Mouse (Mus musculus) lung, embryonic 14.5 days (tissue): ENCODE results near the gene Tmem109. TPM values are rescaled to one million over a fixed set of nuclear protein-coding genes. Genes with fewer than 3 reads are reported as not detected.

Source experiments
- ATAC-seq: fragments of 200-750 bp; cut with Nextera tagmentation; 2 replicates; pipeline ENCODE4 v1.8.0; 2017; ENCODE audit warnings: mild to moderate bottlenecking, moderate TSS enrichment, moderate library complexity; ENCODE audit not compliant: insufficient read depth
- DNase-seq: peaks from one replicate; pipeline ENCODE4 v3.0.0-alpha.2; 2015
- H3K27ac ChIP-seq: fragments of 300-500 bp; sonication (generic); 2 replicates; pipeline ENCODE4 v1.5.1; 2014; ENCODE audit warnings: low read depth, mild to moderate bottlenecking, moderate library complexity
- H3K27me3 ChIP-seq: fragments of 300-500 bp; sonication (generic); 2 replicates; pipeline ENCODE4 v1.6.1; 2014; ENCODE audit warnings: low read length, control low read depth; ENCODE audit not compliant: insufficient read depth
- H3K36me3 ChIP-seq: fragments of 300-500 bp; sonication (generic); 2 replicates; pipeline ENCODE4 v1.6.1; 2014; ENCODE audit warnings: control low read depth; ENCODE audit not compliant: insufficient read depth
- H3K4me1 ChIP-seq: fragments of 300-500 bp; sonication (generic); 2 replicates; pipeline ENCODE4 v1.6.1; 2014; ENCODE audit warnings: antibody characterized with exemption, control low read depth; ENCODE audit not compliant: insufficient read depth
- H3K4me2 ChIP-seq: fragments of 300-500 bp; sonication (generic); 2 replicates; pipeline ENCODE4 v1.6.1; 2014; ENCODE audit warnings: mild to moderate bottlenecking
- H3K4me3 ChIP-seq: fragments of 300-500 bp; sonication (generic); 2 replicates; pipeline ENCODE4 v1.5.1; 2014; ENCODE audit warnings: low read depth, low read length
- H3K9ac ChIP-seq: fragments of 300-500 bp; sonication (generic); 2 replicates; pipeline ENCODE4 v1.6.1; 2014
- H3K9me3 ChIP-seq: fragments of 300-500 bp; sonication (generic); 2 replicates; pipeline ENCODE4 v1.6.1; 2016; ENCODE audit warnings: low read depth, low read length, control low read depth
- CTCF ChIP-seq: IDR thresholded peaks from 2 replicates; pipeline ENCODE4 v1.5.1; 2016; ENCODE audit warnings: antibody characterized with exemption, low read depth
- WGBS: fragments of 180-500 bp; shearing (Covaris S2); extraction: QIAGEN DNeasy Blood & Tissue Kit; methylation state at CpG from one replicate; pipeline ENCODE4 v1.1.7; 2014; 5-methylcytosine and 5-hydroxymethylcytosine counted together
- polyA plus RNA-seq: library from polyadenylated mRNA; unstranded; fragments of >200 nt; fragmentation: Nextera tagmentation; extraction: Ambion mirVana; gene quantifications from 2 replicates; pipeline ENCODE4 v1.2.1, GENCODE M21; 2014

The Tmem109 gene
- polyA plus RNA-seq, 1 experiment from 2014 or later, result 120 TPM

DNA sequence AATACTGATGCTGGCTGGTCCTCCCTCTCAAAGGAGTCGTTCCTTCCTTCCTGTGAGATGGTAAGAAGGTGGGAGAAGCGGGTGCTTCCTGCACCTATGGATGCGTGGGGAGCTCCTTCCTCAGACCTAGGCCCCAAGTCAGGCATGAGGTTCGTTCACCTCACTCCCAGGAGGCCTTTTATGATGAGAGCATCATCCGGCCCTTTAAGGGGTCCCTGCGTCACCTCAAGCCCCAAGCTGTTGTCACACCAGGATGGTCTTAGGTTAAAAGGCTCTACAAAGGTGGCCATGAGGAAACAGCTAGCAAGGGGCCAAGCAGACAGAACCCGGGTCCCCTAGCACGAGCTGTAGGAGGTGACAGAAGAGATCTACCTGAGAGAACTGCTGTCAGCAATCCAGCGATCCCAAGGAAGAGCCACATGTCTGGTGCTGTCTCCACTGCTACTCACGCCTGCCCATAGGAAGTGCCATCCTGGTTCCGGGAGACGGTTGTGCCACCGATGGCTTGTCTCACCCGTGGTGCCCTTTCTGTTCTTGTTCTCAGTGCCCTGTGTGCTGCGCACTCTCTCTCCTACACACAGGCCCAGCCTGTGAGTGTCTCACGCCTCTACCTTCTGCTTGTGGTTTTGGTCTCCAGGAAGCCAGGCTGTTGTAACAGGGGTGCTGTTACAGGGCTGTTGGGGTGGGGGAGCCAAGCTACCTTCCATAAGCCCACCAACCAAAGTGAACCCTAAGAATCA, 52.2 kb downstream of the Tmem109 start, which contains the start of gene Cd6:
TSS of gene Cd6 (minus strand) at position 623 of the 740 bp plus-strand sequence.
- TF ChIP-seq CTCF, result no peak
- no peak for ATAC-seq

DNA sequence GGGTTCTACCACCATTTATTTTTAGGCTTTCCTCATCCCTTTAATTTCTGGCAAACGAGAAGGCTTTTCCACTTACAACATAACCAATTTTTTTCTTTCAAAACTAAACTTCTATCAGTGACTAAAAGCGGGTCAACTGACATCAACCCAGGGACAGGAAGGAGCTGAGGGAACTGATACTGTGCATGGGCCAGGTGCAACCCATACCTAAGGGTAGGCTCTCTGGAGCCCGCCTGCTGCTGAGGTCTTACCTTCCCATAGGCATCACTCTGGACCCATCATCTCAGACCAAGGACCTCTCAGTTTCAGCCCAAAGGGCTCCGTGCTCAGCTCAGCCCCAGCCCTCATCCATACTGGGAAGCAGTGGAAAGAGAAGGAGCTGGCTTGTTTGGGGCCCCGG, 53.5 kb downstream of the Tmem109 start:
- Histone ChIP-seq H3K9me3 (no peaks in the 10 kb centered on the region), H3K9ac (no peak overlapping the region), H3K4me3 (no peak overlapping the region), H3K36me3 (no peaks in the 10 kb centered on the region), H3K4me1 (no peaks in the 10 kb centered on the region), H3K4me2 (no peak overlapping the region), H3K27ac (no peak overlapping the region), H3K27me3 (no peaks in the 10 kb centered on the region)
- no peak for TF ChIP-seq CTCF
- 87% methylated on average over 5 of the region's 5 CpGs for WGBS
- DNase-seq (no peak), ATAC-seq (no peak)

More for the DNA sequence above, 52.2 kb downstream of the Tmem109 start, which contains the start of gene Cd6:
- WGBS, result 88% methylated on average over 16 of the region's 16 CpGs
- no peak within 1 kb of the TSS for H3K9ac ChIP-seq
- H3K9me3 ChIP-seq, result no peaks in the 10 kb centered on the region
- DNase-seq, result no peak
- H3K4me3 ChIP-seq, result no peak within 1 kb of the TSS
- H3K36me3 ChIP-seq, result no peaks in the 10 kb centered on the region
- H3K27me3 ChIP-seq, result no peaks in the 10 kb centered on the region
- no peak within 1 kb of the TSS for H3K4me2 ChIP-seq
- H3K4me1 ChIP-seq, result no peaks in the 10 kb centered on the region
- H3K27ac ChIP-seq, result no peak within 1 kb of the TSS

GRCm38 (mm10) chr19:10824061-10824460, 57.7 kb downstream of the Tmem109 start:
- H3K9me3 ChIP-seq, result no peaks in the 10 kb centered on the region
- DNase-seq, result no peak
- TF ChIP-seq CTCF, result no peak
- no peaks in the 10 kb centered on the region for H3K4me1 ChIP-seq
- no peak overlapping the region for H3K27ac ChIP-seq
- 65% methylated on average over 7 of the region's 7 CpGs for WGBS
- no peak overlapping the region for H3K4me3 ChIP-seq
- H3K36me3 ChIP-seq, result no peaks in the 10 kb centered on the region
- H3K4me2 ChIP-seq, result no peak overlapping the region
- H3K27me3 ChIP-seq, result no peaks in the 10 kb centered on the region
- ATAC-seq, result no peak
- H3K9ac ChIP-seq, result no peak overlapping the region

- H3K4me2 ChIP-seq, result no peak overlapping the region
- ATAC-seq (no peak), DNase-seq (no peak)
- WGBS, result 91% methylated on average over 4 of the region's 4 CpGs
- no peak overlapping the region for H3K4me3 ChIP-seq
- H3K27me3 ChIP-seq, result no peaks in the 10 kb centered on the region
- H3K9me3 ChIP-seq, result no peaks in the 10 kb centered on the region
- no peak overlapping the region for H3K9ac ChIP-seq
- no peak overlapping the region for H3K27ac ChIP-seq
- TF ChIP-seq CTCF, result no peak
- no peaks in the 10 kb centered on the region for H3K36me3 ChIP-seq
- no peaks in the 10 kb centered on the region for H3K4me1 ChIP-seq
Measured at GRCm38 (mm10) chr19:10822534-10822933, 59.3 kb downstream of the Tmem109 start.

- DNase-seq, result no peak
- Histone ChIP-seq H3K4me2 (no peak overlapping the region), H3K27me3 (no peaks in the 10 kb centered on the region), H3K9ac (no peak overlapping the region), H3K4me1 (no peaks in the 10 kb centered on the region), H3K27ac (no peak overlapping the region), H3K36me3 (no peaks in the 10 kb centered on the region), H3K4me3 (no peak overlapping the region), H3K9me3 (no peaks in the 10 kb centered on the region)
- no peak for TF ChIP-seq CTCF
- WGBS, result 60% methylated on average over 7 of the region's 7 CpGs
- no peak for ATAC-seq
Measured at GRCm38 (mm10) chr19:10821319-10821718, 60.5 kb downstream of the Tmem109 start.

Other genes starting within 250 kb of the Tmem109 start
- gene Vwce, start 247.8 kb downstream of the Tmem109 start, polyA plus RNA-seq, result 0.65 and 1.3 TPM in 2 replicates
- gene Pga5, start 203.9 kb downstream of the Tmem109 start, polyA plus RNA-seq, result not detected in 2 replicates
- 30.3 and 33.1 TPM in 2 replicates for gene Vps37c, start 193.3 kb downstream of the Tmem109 start, polyA plus RNA-seq
- gene Cd5, start 143.0 kb downstream of the Tmem109 start, polyA plus RNA-seq, result 0.39 and 0.63 TPM in 2 replicates
- gene Cd6, start 51.9 kb downstream of the Tmem109 start, polyA plus RNA-seq, result 0.17 TPM in 1 of 2 replicates, not detected in the other
- 0.41 and 0.46 TPM in 2 replicates for gene Slc15a3, start 42.3 kb downstream of the Tmem109 start, polyA plus RNA-seq
- gene Tmem132a, start 12.1 kb downstream of the Tmem109 start, polyA plus RNA-seq, result 68.7 and 80.2 TPM in 2 replicates
- 40.7 TPM in 2 replicates for gene Prpf19, start 13.2 kb upstream of the Tmem109 start, polyA plus RNA-seq
- not detected in 2 replicates for gene Zp1, start 38.6 kb upstream of the Tmem109 start, polyA plus RNA-seq
- not detected in 2 replicates for gene Ptgdr2, start 55.2 kb upstream of the Tmem109 start, polyA plus RNA-seq
- gene Ccdc86, start 67.3 kb upstream of the Tmem109 start, polyA plus RNA-seq, result 28.5 and 32.7 TPM in 2 replicates
- not detected in 2 replicates for gene Ms4a10, start 92.7 kb upstream of the Tmem109 start, polyA plus RNA-seq
- gene Ms4a15, start 111.2 kb upstream of the Tmem109 start, polyA plus RNA-seq, result not detected in 2 replicates
- gene Ms4a18, start 136.0 kb upstream of the Tmem109 start, polyA plus RNA-seq, result not detected in 2 replicates
- gene Ms4a8a, start 199.1 kb upstream of the Tmem109 start, polyA plus RNA-seq, result 0.18 TPM in 1 of 2 replicates, not detected in the other
- gene 1700017D01Rik, start 248.9 kb upstream of the Tmem109 start, polyA plus RNA-seq, result not detected in 2 replicates